ENCODE assay signal across 27 mouse cellular contexts in the genomic region with DNA sequence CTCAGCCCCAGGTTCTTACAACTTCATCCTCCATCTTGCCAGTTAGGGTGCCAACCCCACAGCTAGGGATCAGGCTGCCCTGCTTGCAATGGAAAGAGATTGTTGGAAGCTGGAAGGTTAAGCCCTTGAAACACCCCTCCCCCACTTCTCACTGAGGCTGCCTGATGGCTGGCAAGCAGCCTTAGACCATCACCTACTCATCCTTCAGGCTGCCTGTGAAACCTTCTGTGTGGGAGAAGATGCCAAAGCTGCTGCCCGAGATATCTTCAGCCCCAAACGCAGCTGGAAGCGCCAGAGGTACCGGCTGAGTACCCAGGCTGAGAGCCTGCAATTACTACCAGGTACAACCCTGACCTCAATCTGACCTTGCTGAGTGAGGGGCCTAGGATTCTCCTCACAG. TPM values are rescaled to one million over a fixed set of nuclear protein-coding genes. Genes with fewer than 3 reads are reported as not detected.
DNase-seq lines count a peak whose midpoint lies in the region; ATAC-seq lines count a peak whose summit lies in the region.
"Had no signal": no experiment of that assay in that cellular context is flagged by ENCODE, and none has a peak within 500 bp of the region (broad histone marks: within the 10 kb centered on the region; RNA-seq: fewer than 3 reads in every experiment).

No protein-coding gene starts in this region.

- H3K9ac ChIP-seq in heart, embryonic 13.5 days: 0 out of 2 replicates have a peak overlapping the region, but pooled peaks have one; percentile 25
- no peak overlapping the region for H3K9ac ChIP-seq in hindbrain, embryonic 14.5 days
- H3K9ac ChIP-seq: embryonic facial prominence, embryonic 13.5 days; forebrain, embryonic 12.5 days; forebrain, embryonic 15.5 days; heart, embryonic 15.5 days; hindbrain, embryonic 15.5 days had no signal

- intact Hi-C loops in heart, postnatal 36 days (cut with DNase I): no loop called here

- ATAC-seq in heart, embryonic 13.5 days (ENCODE audit: extremely low read depth, insufficient number of reproducible peaks, low FRiP score, low TSS enrichment): no peak
- ATAC-seq in hindbrain, embryonic 14.5 days (ENCODE audit: low FRiP score): no peak
- ATAC-seq: activated CD4-positive, CD25-positive, alpha-beta regulatory T cell, adult 4 months; CD4-positive, CD25-positive, alpha-beta regulatory T cell, adult 4 months; forebrain, embryonic 15.5 days had no signal

- H3K27me3 ChIP-seq in heart, embryonic 13.5 days (replicated peaks): no peaks in the 10 kb centered on the region
- H3K27me3 ChIP-seq in hindbrain, embryonic 14.5 days (ENCODE audit: control insufficient read depth, insufficient read depth, low read length): no peaks in the 10 kb centered on the region
- H3K27me3 ChIP-seq: forebrain, embryonic 15.5 days; heart, embryonic 15.5 days; hindbrain, embryonic 15.5 days had no signal

- H3K4me3 ChIP-seq in heart, embryonic 13.5 days: no peak overlapping the region
- no peak overlapping the region for H3K4me3 ChIP-seq in hindbrain, embryonic 14.5 days (replicated peaks; ENCODE audit: low read length)
- H3K4me3 ChIP-seq: embryonic facial prominence, embryonic 10.5 days; embryonic facial prominence, embryonic 13.5 days; erythroblast, embryonic 14.5 days; forebrain, embryonic 12.5 days; forebrain, embryonic 15.5 days; heart, embryonic 15.5 days; hindbrain, embryonic 15.5 days had no signal

- DNase-seq in heart, postnatal 36 days: no peak
- DNase-seq in retina, postnatal 1 day: peak; percentile 47
- no peak for DNase-seq in retina, embryonic 14.5 days (ENCODE audit: low spot score)
- DNase-seq in brain, adult 2 months (ENCODE audit: low read depth, low spot score): peak; percentile 59
- no peak for DNase-seq in hindbrain, embryonic 14.5 days (ENCODE audit: low spot score)
- DNase-seq: adrenal gland, adult 8-10 months; adrenal gland, postnatal 25 days; cerebellum, adult 18-20 months; cerebellum, adult 9-10 months; cerebellum, postnatal 25 days; embryo, embryonic 11 days; gastrocnemius, postnatal 25 days; heart, adult 18-20 months; heart, postnatal 10 days; heart, postnatal 4 days had no signal

- 57% methylated on average over 4 of the region's 4 CpGs for WGBS in heart, embryonic 13.5 days
- 80% methylated on average over 4 of the region's 4 CpGs for WGBS in hindbrain, embryonic 14.5 days

- H3K27ac ChIP-seq in heart, embryonic 13.5 days (replicated peaks): no peak overlapping the region
- H3K27ac ChIP-seq in hindbrain, embryonic 14.5 days: no peak overlapping the region
- H3K27ac ChIP-seq: embryonic facial prominence, embryonic 10.5 days; embryonic facial prominence, embryonic 13.5 days; forebrain, embryonic 12.5 days; forebrain, embryonic 15.5 days; heart, embryonic 15.5 days; hindbrain, embryonic 15.5 days had no signal

- no peaks in the 10 kb centered on the region for H3K9me3 ChIP-seq in heart, embryonic 13.5 days
- no peaks in the 10 kb centered on the region for H3K9me3 ChIP-seq in hindbrain, embryonic 14.5 days (ENCODE audit: control insufficient read depth, low read length)
- H3K9me3 ChIP-seq: embryonic facial prominence, embryonic 10.5 days; embryonic facial prominence, embryonic 13.5 days; forebrain, embryonic 12.5 days; forebrain, embryonic 15.5 days; heart, embryonic 15.5 days; hindbrain, embryonic 15.5 days had no signal

- 0 out of 2 replicates have a peak, but pooled peaks cover 4% of the 10 kb centered on the region for H3K36me3 ChIP-seq in heart, embryonic 13.5 days
- H3K36me3 ChIP-seq in hindbrain, embryonic 14.5 days (replicated peaks; ENCODE audit: control insufficient read depth, insufficient read depth): no peaks in the 10 kb centered on the region
- H3K36me3 ChIP-seq: embryonic facial prominence, embryonic 10.5 days; embryonic facial prominence, embryonic 13.5 days; forebrain, embryonic 12.5 days; forebrain, embryonic 15.5 days; heart, embryonic 15.5 days; hindbrain, embryonic 15.5 days had no signal

- H3K4me2 ChIP-seq in heart, embryonic 13.5 days: no peak overlapping the region
- no peak overlapping the region for H3K4me2 ChIP-seq in hindbrain, embryonic 14.5 days (replicated peaks)
- H3K4me2 ChIP-seq: embryonic facial prominence, embryonic 13.5 days; forebrain, embryonic 12.5 days; forebrain, embryonic 15.5 days; heart, embryonic 11.5 days; heart, embryonic 15.5 days; hindbrain, embryonic 15.5 days had no signal

- peaks cover 41% of the 10 kb centered on the region for H3K4me1 ChIP-seq in heart, embryonic 13.5 days
- H3K4me1 ChIP-seq in hindbrain, embryonic 14.5 days (replicated peaks; ENCODE audit: control insufficient read depth, insufficient read depth, low read length): peaks cover 4% of the 10 kb centered on the region; the same call in 1 of the 2 replicates

RNA-seq across cellular contexts. Expression of gene Atg9b, which starts 12.4 kb away (rescaled TPM):
- 0.87 and 1.4 TPM in 2 replicates for polyA plus RNA-seq in heart, embryonic 13.5 days (2015; fragmentation: Nextera tagmentation; extraction: Ambion mirVana)
- under 1 TPM; 0.27 to 0.75 TPM for total RNA-seq in heart, postnatal 36 days (2021)
- polyA plus RNA-seq in hindbrain, embryonic 14.5 days (2014; fragmentation: Nextera tagmentation; extraction: Ambion mirVana): 1.6 and 2.4 TPM in 2 replicates

RNA-seq across cellular contexts. Expression of gene Abcb8, which starts 14.0 kb away (rescaled TPM):
- 62.0 and 63.4 TPM in 2 replicates for polyA plus RNA-seq in heart, embryonic 13.5 days (2015; fragmentation: Nextera tagmentation; extraction: Ambion mirVana)
- total RNA-seq in heart, postnatal 36 days (2021): 10 to 100 TPM; 83.7 to 84.9 TPM
- polyA plus RNA-seq in hindbrain, embryonic 14.5 days (2014; fragmentation: Nextera tagmentation; extraction: Ambion mirVana): 42.0 and 45.6 TPM in 2 replicates

RNA-seq across cellular contexts. Expression of gene Nos3, which starts 14.9 kb away (rescaled TPM):
- 34.0 and 35.0 TPM in 2 replicates for polyA plus RNA-seq in heart, embryonic 13.5 days (2015; fragmentation: Nextera tagmentation; extraction: Ambion mirVana)
- 10 to 100 TPM; 23.7 to 26.2 TPM for total RNA-seq in heart, postnatal 36 days (2021)
- polyA plus RNA-seq in hindbrain, embryonic 14.5 days (2014; fragmentation: Nextera tagmentation; extraction: Ambion mirVana): 8.6 and 10.6 TPM in 2 replicates

RNA-seq across cellular contexts. Expression of gene Kcnh2, which starts 28.1 kb away (rescaled TPM):
- 24.4 and 26.2 TPM in 2 replicates for polyA plus RNA-seq in heart, embryonic 13.5 days (2015; fragmentation: Nextera tagmentation; extraction: Ambion mirVana)
- total RNA-seq in heart, postnatal 36 days (2021): 10 to 100 TPM; 56.3 to 72.6 TPM
- 13.9 and 15.1 TPM in 2 replicates for polyA plus RNA-seq in hindbrain, embryonic 14.5 days (2014; fragmentation: Nextera tagmentation; extraction: Ambion mirVana)
- polyA plus RNA-seq: erythroblast, embryonic 14.5 days had no signal

RNA-seq across cellular contexts. Expression of gene Asic3, which starts 33.7 kb away (rescaled TPM):
- 0.25 TPM in 1 of 2 replicates, not detected in the other for polyA plus RNA-seq in heart, embryonic 13.5 days (2015; fragmentation: Nextera tagmentation; extraction: Ambion mirVana)
- not detected for total RNA-seq in heart, postnatal 36 days (2021)
- polyA plus RNA-seq in hindbrain, embryonic 14.5 days (2014; fragmentation: Nextera tagmentation; extraction: Ambion mirVana): 0.35 and 0.80 TPM in 2 replicates
- total RNA-seq: heart, adult 18-20 months had no signal
- polyA plus RNA-seq: CD4-positive, CD25-positive, alpha-beta regulatory T cell, adult 4 months; erythroblast, embryonic 14.5 days; heart, embryonic 15.5 days; intestine, embryonic 14.5 days had no signal

Comparison
In these comparisons a context has a peak if more than half of its experiments do, and no peak if none do; other contexts are left out.
1. DNase-seq: peak in retina, postnatal 1 day (single experiment) and brain, adult 2 months (single experiment); none in heart, postnatal 36 days (0 of 2), retina, embryonic 14.5 days (single experiment) and hindbrain, embryonic 14.5 days (single experiment).